Mouse (Mus musculus) cortical plate, adult 2 months (tissue): ENCODE measurements around the gene Lpxn.

Source experiments
- CTCF ChIP-seq: fragments of 200-500 bp; IDR thresholded peaks from 2 replicates; pipeline ENCODE4 v1.5.1; 2011; ENCODE audit warnings: mild to moderate bottlenecking, control low read depth, low read length; ENCODE audit not compliant: insufficient read depth; ENCODE audit errors: extremely low read depth
- POLR2A ChIP-seq: fragments of 200-500 bp; IDR thresholded peaks from 2 replicates; pipeline ENCODE4 v1.6.1; 2011; ENCODE audit warnings: mild to moderate bottlenecking, low read length, control low read depth; ENCODE audit not compliant: insufficient read depth; ENCODE audit errors: extremely low read depth

GRCm38 (mm10) chr19:12824549-12824948, 28.6 kb downstream of the Lpxn start:
- TF ChIP-seq CTCF (no peak), POLR2A (no peak)
